Mouse (Mus musculus): ENCODE results near the gene Ankrd27.
A peak's percentile ranks its signal among the peaks of the same experiment; 100 is the strongest.

Ankrd27 gene

DNA sequence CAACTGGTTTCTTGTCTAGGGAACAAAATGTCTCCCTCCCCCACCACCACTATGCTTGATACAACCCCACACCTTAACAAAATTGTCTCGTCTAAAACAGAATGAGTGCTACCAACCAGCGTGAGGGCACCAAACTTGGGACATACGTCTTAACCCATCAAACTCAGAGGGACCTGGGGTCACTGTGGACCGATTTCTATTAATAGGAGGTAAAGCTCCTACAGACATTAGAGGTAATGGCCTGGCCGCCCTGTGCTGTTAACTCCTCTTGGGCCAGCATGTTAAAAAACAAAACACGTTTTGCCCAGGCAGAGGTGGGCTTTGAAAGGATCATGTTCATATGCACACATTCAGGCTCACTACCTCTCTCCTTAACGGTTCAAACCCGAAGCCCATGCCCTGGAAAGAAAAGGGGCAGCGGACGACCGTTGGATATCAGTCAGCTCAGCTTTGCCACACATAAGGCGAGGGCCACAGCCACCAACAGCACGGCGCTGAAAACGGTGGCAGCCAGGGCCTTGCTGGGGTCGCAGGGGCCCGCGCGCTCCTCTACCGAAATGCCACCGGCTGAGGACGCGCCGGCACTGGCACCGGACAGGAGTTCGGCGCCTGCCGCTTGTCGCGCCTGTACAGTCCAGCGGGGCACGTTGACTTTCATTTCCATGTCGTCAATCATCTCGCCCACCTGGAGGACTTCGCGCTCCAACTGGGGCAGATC lies 1.8 kb upstream of the Ankrd27 start:
- DNase-seq (ENCODE audit: low read depth, low spot score) = no peak

DNA sequence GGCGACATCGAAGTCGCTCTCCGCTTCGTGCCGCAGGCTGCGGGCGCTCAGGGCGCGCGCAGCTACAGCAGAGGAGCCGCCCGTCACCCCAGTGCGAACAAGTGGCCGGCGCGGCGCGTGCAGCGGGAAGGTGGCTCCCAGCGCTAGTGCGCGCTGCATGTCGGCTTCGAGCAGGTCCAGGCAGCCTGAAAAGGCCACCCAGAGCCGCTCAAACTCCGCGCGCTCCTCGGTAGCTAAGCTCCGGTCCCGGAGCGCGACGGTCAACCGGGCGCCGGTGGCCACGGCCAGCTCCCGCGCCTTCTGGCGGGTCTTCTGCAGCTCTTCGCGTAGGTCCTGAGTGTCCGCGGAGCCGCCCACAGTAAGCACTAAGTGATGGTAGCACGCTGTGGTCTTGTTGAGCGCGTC lies 1.3 kb upstream of the Ankrd27 start:
- peak; percentile 64 for DNase-seq (ENCODE audit: low read depth, low spot score)

DNA sequence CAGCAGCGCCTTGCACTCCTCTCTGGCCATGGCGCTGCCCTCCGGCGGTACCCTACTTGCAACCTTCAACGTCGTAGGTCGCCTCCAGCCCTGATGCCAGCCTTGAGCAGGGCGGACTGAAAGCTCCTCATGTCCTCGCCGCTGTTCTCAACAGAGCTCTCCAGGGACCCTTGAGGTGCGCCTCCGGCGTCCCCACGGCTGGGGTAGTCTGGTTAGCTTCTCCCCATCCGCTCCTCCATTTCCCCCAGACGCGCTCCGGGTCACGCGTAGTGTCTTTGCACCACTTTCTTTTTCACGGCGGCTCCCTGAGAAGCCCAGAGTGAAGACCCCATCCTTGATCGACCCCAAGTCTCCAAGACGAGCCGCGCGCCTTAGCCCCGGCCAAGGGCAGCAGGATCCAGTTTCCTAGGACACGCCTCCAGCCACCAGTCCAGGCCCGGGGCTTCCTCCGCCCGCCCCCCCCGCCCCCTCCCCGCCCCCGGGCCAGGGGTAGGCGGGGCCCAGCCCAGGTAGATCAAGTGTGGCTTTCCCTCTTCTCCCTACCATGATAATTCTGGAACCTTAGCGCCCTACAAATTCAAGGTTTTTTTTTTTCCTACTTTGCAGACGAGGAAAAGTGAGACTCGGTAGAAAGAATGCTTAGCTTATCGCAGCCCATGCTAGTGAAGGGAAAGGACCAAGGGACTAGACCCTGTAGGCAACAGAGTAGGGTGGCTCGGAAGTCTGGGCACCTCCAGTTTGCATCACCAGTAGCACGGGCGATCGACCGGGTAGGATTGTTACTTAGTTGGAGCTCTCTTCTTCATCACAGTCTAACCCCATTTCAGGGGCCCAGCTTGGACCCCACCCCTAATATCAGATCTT lies 621 bp upstream of the Ankrd27 start, which contains the start of gene Rgs9bp:
Rgs9bp (minus strand) TSS at position 392 of the 864 bp plus-strand sequence.
- DNase-seq (ENCODE audit: low read depth, low spot score) = no peak

DNA sequence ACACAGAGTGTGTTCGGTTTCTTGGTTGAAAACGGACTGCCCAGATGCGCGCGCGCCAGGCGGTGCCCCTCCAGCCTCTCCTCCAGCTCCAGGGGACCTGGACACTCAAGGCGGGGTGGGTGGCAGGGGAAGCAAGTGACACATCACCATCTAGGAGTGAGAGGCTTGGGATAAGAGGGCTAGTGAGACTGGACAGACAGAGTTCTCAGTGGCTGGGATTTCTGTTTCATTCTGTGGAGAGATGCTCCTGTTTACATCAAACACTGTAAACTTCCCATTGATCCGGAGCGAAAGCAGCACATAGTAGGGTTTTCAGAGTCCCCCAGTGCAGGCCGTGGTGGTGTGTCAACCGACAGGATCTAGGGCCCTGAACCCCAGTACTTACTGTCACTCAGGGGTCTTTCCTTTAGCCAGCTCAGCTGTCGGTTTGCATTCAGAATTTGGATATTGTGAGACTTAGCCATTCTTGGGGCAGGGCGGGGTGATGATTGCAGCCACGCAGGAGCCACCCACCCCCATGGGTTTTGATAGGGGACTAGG lies 932 bp downstream of the Ankrd27 start:
- no peak for DNase-seq (ENCODE audit: low read depth, low spot score)

DNA sequence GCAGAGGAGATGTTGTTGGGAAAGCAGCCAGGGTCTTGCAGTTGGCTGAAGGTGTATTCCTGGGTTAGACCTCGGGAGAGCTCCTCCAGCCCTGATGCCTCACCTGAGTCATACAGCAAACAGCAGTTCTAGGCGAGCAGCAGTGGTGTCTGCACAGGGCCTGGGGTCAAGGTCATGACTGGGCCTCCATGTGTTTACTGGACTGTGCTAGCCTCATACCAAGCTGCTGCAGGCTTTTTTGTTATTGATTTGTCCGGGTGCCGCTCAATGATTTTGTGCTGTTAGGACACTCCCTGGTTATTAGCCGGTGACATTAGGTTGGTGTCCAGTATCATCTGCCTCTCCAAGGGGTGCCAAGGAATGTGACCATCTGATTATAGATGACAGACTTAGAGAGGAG lies 1.7 kb downstream of the Ankrd27 start:
- no peak for DNase-seq (ENCODE audit: low read depth, low spot score)

DNA sequence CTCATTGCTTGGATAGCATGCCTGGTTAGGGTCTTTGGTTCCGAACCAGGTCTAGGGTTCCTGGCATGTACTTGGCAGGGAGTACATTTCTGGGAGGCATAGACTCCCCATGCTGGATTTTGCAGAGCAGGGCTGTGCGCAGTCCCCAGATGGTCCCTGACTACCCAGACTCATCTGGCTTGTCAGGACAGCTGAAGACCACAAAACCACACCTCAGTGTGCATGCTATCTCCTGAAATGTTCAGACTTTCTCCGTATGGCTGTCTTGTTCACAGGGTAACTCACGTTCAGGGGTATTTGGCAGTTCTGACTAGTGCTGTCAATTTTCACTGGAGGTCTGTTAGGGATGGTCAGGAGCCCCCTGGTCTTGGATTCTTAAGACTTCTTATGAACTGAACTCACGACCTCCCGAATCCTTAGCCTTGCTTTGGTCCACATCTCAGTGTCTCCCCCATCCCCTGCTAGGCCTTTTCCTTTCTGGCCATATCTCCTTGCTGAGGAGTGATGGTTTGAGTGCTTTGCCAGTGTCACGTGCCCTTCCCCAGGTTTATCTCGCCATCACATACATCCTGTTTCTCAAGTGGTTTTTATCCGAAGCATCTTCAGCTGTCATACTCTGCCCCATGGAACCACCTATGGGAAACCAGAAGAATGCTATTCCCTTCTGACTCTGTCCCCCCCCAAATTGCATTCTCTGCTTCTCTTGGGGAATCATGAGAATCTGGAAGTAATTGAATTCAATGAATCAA lies 2.8 kb downstream of the Ankrd27 start:
- DNase-seq (ENCODE audit: low read depth, low spot score) = peak; percentile 63

DNA sequence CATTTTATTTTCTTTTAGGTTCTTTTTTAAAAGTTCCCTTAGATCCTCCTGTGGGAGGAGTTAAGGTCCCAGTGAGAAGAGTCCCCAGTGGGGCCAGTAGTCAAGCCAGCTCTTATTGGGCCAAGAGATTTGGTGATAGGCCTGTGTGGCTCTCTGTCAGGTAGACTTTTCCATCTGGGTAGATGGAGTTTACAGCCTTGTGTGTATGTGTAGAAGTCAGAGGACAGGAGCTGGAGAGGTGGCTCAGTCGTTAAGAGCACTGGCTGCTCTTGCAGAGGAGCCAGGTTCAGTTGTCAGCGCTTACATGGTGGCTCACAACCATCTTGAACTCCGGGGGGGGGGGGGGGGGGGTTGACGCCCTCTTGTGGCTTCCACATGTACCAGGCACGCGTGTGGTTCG lies 3.4 kb downstream of the Ankrd27 start:
- DNase-seq (ENCODE audit: low read depth, low spot score) = peak; percentile 32

DNA sequence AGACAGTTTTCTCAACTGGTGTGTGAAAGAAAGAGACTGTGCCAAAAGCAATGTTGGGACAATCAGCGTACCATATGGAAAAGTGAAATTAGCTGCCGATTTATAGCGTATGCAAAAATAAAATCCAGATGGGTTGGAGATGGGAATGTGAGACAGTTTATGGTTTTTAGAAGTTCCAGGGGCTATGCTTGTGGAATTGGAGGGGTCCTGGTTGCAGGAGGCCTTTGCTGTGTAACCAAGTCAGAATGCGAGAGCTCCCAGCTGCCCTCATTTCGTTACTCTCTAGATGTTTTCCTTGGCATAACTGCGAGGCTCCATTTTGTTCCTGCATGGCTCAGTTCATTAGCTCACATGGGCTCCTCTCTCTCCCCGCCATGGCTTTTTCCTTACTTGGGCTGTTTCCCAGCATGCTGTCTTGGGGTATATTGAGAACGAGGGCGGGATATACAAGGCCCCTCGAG lies 4.7 kb downstream of the Ankrd27 start:
- no peak for DNase-seq (ENCODE audit: low read depth, low spot score)

DNA sequence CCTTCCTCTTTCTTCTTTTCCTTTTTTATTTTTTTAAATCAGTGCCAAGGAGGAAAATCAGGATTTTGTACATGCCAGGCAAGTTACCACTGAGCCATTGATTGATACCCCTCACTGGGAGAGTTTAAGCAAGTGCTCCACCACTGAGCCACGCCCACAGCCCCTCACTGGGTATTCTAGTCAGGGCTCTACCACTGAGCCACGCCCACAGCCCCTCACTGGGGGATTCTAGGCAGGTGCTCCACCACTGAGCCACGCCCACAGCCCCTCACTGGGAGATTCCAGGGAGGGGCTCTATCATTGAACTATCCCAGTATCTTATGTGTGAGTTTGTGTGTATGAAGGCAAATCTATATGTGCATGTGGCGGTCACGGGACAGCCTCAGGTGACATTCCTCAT lies 8.3 kb downstream of the Ankrd27 start:
- no peak for DNase-seq (ENCODE audit: low read depth, low spot score)

DNA sequence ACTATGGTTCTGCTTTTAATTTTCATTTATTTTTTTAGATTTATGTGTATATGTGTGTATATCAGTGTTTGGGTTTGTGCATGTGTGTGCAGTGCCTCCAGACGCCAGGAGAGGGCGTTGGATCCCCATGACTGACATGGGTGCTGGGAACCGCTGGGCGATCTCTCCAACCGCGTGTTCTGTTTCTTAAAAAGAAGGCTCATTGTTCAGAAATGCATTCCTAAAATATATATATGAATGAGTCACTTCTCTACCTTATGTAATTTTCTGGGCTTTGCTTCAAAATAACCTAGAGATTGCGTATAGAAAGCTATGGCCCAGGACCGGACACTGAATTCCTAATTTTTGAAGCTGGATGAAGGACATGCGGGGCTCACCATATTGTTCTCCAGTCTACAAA lies 13.4 kb downstream of the Ankrd27 start:
- no peak for DNase-seq (ENCODE audit: low read depth, low spot score)

DNA sequence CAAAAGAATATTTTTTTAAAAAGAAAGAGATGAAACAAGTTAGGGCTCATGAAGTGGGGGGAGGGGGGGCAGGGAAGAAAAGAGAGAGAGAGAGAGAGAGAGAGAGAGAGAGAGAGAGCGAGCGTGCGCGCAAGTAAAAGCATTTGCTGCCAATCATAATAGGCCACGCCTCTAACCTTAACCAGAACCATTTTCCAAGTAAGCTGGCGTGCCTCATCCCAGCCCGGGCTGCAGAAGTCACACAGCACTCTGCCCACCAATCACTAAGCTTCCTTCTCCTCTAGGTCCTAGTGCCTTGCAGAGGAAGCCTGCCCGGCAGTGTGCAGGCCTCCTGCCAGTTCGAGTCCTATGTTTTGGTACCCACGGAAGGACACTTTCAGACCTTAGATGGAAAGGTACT lies 14.0 kb downstream of the Ankrd27 start:
- DNase-seq (ENCODE audit: low read depth, low spot score) = no peak

DNA sequence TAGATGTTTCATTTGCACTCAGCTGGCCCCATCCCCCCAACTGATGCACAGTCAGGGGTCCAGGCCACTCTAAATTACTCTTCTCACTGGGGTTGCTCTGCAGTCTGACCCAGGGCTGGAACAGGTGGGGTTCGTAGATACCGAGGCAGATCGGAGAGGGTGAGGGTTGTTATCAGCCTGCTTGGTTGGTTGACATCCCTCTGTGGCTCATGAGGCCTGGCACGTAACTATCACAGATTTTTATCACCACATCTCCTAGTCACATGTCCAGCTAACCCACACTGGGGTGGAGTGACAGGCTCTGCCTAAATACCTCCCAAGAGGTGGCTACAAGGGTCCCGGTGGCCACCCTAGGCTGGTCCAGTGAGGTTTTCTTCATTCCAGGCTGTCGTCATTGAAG lies 15.1 kb downstream of the Ankrd27 start:
- DNase-seq (ENCODE audit: low read depth, low spot score) = no peak

DNA sequence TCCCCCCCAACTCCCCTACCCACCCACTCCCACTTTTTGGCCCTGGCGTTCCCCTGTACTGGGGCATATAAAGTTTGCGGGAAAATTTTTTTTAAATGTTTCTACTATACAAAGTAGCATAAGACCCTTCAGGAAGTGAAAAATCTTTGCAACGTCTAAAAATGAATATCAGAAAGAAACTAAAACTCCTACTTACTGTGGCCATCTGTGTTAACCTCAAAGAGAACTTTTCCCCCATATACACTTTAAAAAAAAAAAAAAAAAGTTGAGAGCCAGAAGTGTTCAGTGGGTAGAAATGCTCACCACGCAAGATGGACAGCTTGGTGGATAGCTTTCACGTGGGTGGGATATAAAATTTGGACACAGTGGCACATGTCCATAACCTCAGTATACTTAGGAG lies 16.7 kb downstream of the Ankrd27 start:
- DNase-seq (ENCODE audit: low read depth, low spot score) = no peak

DNA sequence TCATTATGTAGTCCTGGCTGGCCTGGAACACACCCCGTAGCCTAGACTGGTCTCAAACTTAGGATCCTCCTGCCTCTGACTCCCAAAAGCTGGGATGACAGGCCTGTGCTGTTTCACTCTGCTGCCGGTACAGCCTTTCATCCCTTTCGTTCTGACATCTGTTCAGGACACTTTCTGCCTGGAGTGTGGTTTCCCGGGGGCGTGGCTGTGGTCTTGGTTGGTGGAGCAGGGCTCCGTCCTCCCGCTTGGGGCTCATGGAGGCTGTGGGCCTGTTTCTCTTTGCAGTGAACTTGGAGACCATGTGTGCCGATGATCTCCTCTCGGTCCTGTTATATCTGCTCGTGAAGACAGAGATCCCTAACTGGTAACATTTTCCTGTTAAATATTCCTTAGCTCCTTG lies 20.8 kb downstream of the Ankrd27 start:
- no peak for DNase-seq (ENCODE audit: low read depth, low spot score)

DNA sequence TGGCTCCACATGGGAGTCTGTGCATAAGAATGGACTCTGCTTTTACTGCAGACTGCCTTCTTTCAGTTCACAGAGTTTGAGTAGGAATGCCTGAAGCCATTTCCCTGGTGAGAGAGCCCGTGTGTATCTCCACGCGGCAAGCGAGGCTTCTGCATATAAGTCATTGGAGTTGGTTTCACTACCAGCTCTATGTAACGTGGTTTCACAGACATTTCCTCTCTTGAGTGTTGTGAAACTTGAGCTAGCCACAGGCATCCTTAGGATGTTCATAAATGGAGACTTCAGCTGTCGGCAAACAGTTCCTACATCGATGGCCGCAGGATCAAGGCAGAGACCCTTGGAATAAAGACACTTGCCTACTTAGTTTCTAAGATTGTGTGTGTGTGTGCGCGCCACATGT lies 23.2 kb downstream of the Ankrd27 start:
- DNase-seq (ENCODE audit: low read depth, low spot score) = no peak

DNA sequence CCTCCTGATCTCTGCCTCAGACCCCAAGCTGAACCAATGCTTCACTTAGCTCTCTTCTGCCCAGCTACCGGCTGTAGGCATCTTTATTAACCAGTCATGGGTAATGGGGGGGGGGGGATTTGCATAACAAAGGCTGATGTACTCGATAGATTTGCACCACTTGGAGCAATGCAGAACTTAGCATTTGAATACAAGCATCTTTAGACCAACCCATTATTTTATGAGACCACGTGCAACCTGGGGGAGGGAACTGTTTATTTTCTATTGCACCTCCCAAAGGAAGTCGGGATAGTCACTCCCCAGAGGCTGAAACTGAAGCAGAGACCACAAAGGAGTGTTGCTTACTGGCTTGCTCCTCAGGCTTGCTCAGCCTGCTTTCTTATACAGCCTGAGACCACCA lies 31.5 kb downstream of the Ankrd27 start:
- no peak for DNase-seq (ENCODE audit: low read depth, low spot score)

DNA sequence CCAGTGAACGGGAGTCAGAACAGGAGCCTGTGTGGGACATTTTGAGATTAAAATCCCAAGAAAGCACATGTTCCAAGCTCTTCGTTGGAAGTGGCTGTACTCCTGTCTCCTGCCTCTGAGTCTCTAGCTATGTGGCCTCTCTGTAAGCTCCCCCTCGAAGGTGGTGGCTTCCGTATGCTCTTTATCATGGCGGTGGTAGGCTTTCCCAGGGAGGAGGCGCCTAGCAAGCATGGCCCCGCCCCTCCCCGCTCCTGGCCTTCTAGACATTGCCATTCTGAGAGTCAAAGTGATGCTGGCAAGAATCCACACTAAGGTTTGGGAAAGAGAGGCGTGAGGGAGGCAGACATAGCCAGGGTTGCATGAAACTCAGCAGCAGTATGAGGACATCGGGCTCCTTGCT lies 36.6 kb downstream of the Ankrd27 start:
- no peak for DNase-seq (ENCODE audit: low read depth, low spot score)

DNA sequence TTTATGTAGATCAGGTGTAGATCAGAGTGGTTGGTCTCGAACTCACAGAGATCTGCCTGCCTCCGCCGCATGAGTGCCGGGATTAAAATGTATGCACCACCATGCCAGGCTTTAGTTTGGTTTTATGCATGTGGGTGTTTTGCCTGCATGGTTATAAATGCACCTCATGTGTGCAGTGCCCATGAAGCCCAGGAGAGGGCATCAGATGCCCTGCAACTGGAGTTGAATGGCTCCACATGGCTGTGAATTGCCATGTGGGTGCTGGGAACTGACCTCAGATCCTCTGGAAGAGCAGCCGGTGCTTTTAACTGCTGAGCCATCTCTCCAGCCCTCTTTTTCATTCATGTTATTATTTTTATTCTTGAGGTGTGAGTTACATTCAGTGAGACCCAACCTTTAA lies 40.0 kb downstream of the Ankrd27 start:
- DNase-seq (ENCODE audit: low read depth, low spot score) = no peak

DNA sequence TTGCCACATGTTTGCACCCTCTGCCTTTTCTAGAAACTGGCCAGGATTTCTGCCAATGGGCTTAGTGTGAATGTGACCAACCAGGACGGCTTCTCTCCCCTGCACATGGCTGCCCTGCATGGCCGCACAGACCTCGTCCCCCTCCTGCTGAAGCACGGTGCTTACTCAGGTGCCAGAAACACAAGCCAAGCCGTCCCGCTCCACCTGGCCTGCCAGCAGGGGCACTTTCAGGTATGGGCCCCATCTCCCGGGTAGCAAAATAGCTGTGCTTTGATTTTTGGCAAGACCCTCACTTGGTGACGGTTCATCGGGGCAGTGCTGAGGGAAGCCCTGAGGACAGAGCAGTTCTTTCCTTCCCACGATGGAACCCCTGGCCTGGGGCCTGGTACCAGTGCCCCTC lies 41.3 kb downstream of the Ankrd27 start:
- DNase-seq (ENCODE audit: low read depth, low spot score) = no peak

DNA sequence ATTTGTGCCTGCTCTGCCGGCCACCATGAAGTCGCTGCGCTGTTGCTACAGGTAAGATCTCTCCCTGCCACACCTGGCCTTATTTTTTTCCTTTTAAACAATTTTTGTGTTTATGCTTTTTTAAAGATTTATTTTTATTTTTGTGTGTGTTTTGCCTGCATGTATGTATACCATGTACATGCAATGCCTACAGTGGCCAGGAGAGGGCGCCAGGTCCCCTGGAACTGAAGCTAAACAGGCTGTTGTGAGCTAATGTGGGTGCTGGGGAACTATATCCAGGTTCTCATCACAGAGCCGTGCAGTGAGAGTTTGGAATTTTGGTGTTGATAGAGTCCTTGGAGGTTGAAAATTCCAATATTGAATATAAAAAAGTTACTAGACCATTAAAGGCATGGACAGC lies 42.5 kb downstream of the Ankrd27 start:
- DNase-seq (ENCODE audit: low read depth, low spot score) = peak; percentile 42

DNA sequence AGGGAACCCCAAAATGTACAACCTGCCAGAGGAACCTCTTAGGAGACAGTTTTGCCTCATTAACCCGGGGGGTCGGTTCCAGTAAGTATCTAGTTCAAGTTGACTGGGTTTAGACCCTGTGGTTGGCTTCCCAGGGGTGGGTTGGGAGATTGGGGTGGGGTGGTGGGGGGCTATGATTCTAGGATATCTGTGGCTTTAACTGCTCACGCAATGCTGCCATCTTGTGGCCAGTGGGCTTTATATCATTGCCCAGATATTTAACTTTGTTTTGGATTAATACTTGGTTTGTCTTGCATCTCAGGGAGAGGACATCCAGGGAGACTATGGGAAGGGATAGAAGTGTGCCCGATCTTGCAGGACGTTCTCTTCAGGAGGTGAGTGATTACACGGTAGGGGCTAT lies 50.2 kb downstream of the Ankrd27 start:
- DNase-seq (ENCODE audit: low read depth, low spot score) = peak; percentile 19

DNA sequence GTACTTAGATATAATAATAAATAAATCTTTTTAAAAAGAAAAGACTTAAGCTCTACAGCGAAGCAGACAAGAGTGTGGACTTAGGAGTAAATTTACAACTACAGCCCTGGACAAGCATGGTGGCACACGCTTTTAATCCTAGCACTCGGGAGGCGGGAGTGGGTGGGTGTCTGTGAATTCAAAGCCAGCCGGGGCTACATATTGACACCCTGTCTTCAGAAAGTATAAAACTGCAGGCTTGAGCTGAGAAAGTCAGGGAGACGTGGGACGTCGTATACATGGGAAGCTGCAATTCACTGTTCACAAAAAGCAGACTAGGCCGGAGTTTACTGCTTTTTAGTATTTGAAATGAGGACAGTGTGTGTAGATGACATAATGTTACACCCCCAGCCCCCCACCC lies 50.8 kb downstream of the Ankrd27 start:
- DNase-seq (ENCODE audit: low read depth, low spot score) = no peak
